Mouse (Mus musculus) heart, postnatal 0 days (tissue): ENCODE results near the gene Cacnb4.

ENCODE experiments used
- CTCF ChIP-seq: IDR thresholded peaks from 2 replicates; pipeline ENCODE4 v1.5.1; 2016; ENCODE audit warnings: antibody characterized with exemption, control low read depth, low read depth
- EP300 ChIP-seq: IDR thresholded peaks from 2 replicates; pipeline ENCODE4 v1.6.1; 2016; ENCODE audit warnings: antibody characterized with exemption, low read depth

- TF ChIP-seq CTCF (no peak), EP300 (no peak)
Measured at GRCm38 (mm10) chr2:52516534-52516933, 160.1 kb downstream of the Cacnb4 start.
